Mouse (Mus musculus) urinary bladder, postnatal 10 days (tissue): ENCODE data around the gene Btbd1.

ENCODE experiments used
- DNase-seq: peaks from one replicate; pipeline ENCODE4 v3.0.0; 2022; ENCODE audit warnings: low spot score

The Btbd1 gene

DNA sequence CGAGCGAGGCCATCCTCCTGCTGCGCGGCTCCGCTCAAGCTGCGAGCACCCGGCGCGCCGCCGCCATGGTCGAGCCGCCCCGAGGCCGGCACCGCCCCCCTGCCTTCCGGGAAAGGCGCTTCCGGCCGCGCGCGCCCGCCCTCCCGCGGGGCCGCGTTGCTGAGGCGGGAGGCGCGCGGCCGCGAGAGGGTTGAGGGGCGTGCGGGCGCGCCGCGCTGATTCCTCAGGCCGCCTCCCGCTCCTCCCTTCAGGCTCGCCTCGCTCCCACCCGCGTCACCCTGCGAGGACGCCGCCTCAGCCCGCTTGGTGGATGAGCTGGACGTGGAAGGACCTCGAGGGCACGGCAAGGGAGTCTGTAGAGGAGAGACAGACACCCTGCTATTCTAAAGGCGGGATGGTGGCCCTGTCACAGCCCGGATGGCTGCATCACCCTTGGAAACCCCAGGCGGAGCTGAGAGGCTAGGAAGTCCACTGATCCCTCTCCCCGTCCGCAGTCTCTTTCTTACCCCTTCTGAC is at the start of gene Btbd1:
TSS of gene Btbd1 (minus strand) at position 53 of the 516 bp plus-strand sequence.
- peak; percentile 29 for DNase-seq

- DNase-seq = no peak
These were observed 46.1 kb upstream of the Btbd1 start for GRCm38 (mm10) chr7:81875372-81875771.

DNA sequence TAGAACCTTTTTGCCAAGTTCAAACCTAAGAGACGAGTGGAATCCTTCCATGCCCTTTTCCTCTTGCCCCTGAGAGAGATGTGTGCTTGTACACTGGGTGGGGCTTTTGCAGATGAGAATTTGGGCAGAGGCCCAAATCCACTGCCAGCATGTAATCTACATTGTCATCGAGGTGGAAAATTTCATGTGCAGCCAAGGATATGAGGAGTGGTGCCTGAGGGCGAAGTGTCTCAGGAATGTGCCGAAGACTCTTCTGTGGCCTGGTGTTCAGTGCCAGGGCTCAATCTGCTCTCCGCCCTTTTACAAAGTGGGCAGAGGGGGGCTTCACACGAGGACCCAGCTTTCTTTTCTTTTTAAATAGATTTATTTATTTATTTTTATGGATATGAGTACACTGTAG is 45.4 kb upstream of the Btbd1 start:
- DNase-seq = no peak

DNA sequence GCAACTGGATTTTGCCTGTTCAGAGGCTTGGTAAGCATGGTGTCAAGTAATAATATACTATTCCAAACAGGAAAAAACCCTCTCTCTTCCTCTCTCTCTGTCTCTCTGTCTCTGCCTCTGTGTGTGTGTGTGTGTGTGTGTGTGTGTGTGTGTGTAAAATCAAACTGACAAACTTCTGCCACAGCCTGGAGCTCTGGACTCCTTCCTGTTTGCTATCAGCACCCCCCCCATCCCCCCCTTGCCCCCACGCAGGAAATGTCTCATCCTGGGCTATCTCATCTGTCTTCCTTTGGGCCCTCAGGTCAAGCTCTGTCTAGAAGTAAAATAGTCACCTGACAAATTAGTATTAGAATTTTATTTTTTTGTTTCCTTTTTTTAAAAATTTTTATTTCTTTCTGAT is 44.6 kb upstream of the Btbd1 start:
- DNase-seq = no peak

DNA sequence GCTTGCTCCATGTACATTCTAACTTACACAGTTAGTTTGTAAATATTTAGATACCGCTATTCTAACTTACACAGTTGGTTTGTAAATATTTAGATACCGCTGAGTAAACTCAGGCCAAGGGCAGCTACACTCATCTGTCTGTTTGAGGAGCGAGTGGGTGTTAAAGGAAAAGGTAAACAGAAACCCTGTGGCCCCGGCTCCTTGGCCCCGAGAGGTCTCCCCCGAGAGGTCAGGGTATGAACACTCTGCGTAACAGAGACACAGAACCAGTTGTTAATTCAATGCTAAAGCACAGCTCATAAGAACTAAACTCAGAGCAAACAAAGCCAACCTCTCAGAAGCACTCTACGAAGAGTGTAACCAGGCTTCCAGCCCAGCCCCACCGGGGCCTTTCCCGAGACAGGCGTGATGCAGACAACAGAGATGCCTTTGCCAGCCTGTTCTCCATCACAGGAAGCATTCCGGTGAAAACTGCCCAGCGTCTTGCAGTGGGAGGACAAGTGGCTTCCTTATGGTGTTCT is 43.3 kb upstream of the Btbd1 start:
- DNase-seq = no peak

GRCm38 (mm10) chr7:81868158-81868557 is 38.9 kb upstream of the Btbd1 start:
- DNase-seq = no peak

- DNase-seq = no peak
These were observed 38.1 kb upstream of the Btbd1 start for GRCm38 (mm10) chr7:81867231-81867930.

GRCm38 (mm10) chr7:81865937-81866336 is 36.7 kb upstream of the Btbd1 start:
- DNase-seq = no peak

- DNase-seq = no peak
These were observed 35.3 kb upstream of the Btbd1 start for GRCm38 (mm10) chr7:81864552-81864951.

GRCm38 (mm10) chr7:81862587-81863583 is 33.7 kb upstream of the Btbd1 start:
- no peak for DNase-seq

GRCm38 (mm10) chr7:81861921-81862320 is 32.7 kb upstream of the Btbd1 start:
- no peak for DNase-seq

DNA sequence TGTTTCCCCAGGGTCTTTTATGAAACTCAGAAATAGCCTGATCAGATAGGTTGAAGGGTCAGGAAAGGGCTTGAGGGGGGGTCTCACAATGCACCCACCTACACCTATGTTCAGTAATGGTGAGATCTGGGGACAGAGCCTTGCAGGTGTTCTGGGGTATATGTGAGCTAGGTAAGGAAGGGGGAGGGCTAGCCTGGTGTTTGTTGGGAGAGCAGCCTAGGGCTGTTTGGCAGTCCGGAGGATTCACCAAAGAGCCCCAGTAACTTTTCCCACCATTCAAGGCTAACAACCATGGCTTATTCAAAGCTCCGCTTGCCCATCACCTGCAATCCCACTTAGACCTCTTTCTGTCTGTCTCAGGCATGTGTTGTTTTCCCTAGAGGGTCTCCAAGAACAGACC is 32.2 kb upstream of the Btbd1 start:
- no peak for DNase-seq

DNA sequence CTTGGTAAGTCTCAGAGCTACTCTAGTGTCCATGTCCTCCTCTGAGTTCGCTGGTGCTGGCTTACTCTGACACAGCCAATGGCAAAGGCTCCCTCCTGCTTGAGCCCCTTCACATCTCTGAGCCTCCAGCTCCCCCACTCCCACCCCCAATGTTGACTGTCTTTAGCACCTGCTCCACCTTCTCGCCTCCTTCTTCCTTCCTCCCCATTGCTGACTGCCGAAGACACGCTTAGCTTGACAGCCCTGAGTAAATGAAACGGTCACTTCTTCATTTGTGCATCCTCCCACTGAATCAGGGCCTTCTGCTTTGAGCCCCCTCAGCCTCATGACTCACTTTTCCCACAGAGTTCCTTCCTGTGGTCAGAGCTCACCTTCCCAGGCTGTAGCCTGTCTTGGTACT is 31.8 kb upstream of the Btbd1 start:
- no peak for DNase-seq

- DNase-seq = no peak
These were observed 30.8 kb upstream of the Btbd1 start for GRCm38 (mm10) chr7:81860071-81860470.

- no peak for DNase-seq
These were observed 29.9 kb upstream of the Btbd1 start, which contains the start of gene Tm6sf1 for GRCm38 (mm10) chr7:81858968-81859721. Tm6sf1 (plus strand) TSS chr7:81859001.

DNA sequence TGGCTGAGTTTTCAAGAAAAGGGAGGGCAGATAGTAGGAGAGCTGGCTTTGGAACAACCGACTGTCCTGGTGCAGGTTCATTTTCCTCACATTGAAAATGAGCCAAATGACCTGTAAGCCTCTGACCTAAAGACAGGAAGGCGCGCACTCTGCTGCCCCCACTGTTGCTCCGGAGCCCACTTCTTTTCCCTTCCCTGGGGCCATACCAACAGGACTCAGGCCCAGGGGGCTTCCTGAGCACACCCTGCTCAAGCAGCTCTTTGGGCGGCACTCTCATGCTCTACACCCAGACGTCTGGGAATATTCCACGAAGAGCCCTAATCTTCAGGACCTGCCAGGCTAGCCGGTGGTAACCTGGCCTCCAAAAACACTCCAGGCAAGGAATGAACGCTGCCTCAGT is 29.0 kb upstream of the Btbd1 start:
- no peak for DNase-seq

DNA sequence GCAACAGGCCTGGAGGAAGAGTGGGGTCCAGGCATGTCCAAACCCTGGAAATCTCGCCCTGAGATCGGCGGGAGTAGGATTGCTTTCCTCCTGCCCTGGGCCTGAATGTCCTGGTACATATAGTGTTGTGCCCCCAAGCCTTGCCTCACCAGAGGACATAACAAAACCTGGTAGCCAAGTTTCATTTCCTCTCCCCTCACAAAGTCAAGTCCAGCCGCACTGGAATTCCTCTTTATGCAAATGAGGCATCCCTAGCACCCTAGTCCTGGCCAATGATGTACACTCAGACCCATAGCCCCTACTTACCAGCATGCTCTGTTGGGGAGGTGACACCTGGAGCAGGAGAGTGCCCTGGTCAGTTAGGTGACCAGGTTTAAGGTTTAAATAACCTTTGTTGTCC is 27.0 kb upstream of the Btbd1 start:
- no peak for DNase-seq

GRCm38 (mm10) chr7:81855694-81856093 is 26.5 kb upstream of the Btbd1 start, which contains the start of gene Gm10160:
Gm10160 (minus strand) TSS chr7:81855794.
- no peak for DNase-seq

DNA sequence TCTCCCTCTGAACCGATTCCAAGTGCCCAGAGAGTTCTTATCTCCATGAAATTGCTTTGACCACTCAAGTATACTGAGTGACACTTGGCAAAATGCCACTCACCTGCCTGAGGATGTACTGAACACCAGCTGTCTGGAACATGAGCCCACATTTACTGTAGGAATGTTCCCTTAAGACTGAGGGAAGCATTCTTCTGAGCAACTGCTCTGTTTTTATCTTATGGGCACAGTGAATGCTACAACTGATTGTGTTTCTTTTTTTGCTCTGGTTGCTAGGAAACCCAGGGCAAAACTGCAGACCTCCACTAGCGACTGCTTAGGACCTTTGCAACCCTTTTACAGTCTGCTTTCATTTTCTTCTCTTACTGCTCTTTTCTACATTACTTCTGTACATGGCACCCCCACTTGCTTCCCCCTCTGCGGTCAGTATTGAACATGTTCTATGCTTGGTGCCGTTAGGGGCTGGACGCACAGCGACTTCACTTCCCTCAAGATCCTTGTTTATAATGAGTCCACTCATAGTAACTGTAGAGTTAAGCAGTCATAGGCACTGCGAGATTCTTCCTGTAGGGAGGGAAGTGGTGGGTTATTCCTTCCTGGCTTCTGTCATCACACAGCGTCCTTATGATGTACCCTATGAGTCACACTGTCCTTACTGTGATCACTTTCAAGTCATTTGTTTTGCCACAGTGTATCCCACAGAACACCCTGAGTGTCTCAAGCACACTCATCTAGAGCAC is 25.5 kb upstream of the Btbd1 start:
- DNase-seq = no peak

DNA sequence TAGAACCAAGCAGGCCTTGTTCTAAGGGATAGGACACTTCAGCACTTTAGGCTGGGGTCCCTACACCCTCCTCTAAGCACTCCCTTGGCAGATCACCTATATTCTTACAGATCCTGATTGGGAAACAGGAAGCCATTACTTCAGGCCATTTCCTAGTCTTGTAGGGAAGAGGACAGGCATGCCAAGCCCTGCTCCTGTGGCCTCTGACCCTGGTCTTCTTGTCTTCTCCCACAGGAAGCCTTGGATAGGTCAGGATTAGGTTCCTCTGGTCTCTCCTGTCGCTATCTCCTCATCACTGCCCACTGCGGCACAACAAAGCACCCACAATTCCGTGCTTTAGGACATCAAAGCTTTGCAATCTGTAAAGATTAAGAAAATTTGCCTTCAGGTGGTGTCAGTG is 22.5 kb upstream of the Btbd1 start:
- DNase-seq = no peak

GRCm38 (mm10) chr7:81850171-81850570 is 20.9 kb upstream of the Btbd1 start:
- no peak for DNase-seq
